Mouse (Mus musculus): Measurements from ENCODE around the gene Ccdc42. TPM values are rescaled to one million over a fixed set of nuclear protein-coding genes. Genes with fewer than 3 reads are reported as not detected.

Ccdc42 gene
- total RNA-seq, 2 experiments from 2014 or later: not detected

GRCm38 (mm10) chr11:68637861-68638615, 51.2 kb downstream of the Ccdc42 start:
- no peak for ATAC-seq (replicated peaks; ENCODE audit: low FRiP score, poor library complexity, severe bottlenecking)

- ATAC-seq (replicated peaks; ENCODE audit: low FRiP score, poor library complexity, severe bottlenecking): no peak
These were observed 54.5 kb downstream of the Ccdc42 start for GRCm38 (mm10) chr11:68641361-68641760.

GRCm38 (mm10) chr11:68644781-68645180, 58.0 kb downstream of the Ccdc42 start:
- no peak for ATAC-seq (replicated peaks; ENCODE audit: low FRiP score, poor library complexity, severe bottlenecking)

Other genes with a start within 250 kb of the Ccdc42 start
- not detected in 2 replicates for gene Ntn1, start 186.2 kb upstream of the Ccdc42 start, total RNA-seq (2015; ENCODE audit: low replicate concordance)
- not detected in 2 replicates for gene Ntn1, start 186.2 kb upstream of the Ccdc42 start, total RNA-seq (2017; ENCODE audit: low replicate concordance)
- 3.8 and 6.8 TPM in 2 replicates for gene Pik3r5, start 154.9 kb upstream of the Ccdc42 start, total RNA-seq (2015; ENCODE audit: low replicate concordance)
- gene Pik3r5, start 154.9 kb upstream of the Ccdc42 start, total RNA-seq (2017; ENCODE audit: low replicate concordance): 1.9 and 10.0 TPM in 2 replicates
- 1.7 and 5.8 TPM in 2 replicates for gene Pik3r6, start 84.0 kb upstream of the Ccdc42 start, total RNA-seq (2015; ENCODE audit: low replicate concordance)
- 0.90 and 1.5 TPM in 2 replicates for gene Pik3r6, start 84.0 kb upstream of the Ccdc42 start, total RNA-seq (2017; ENCODE audit: low replicate concordance)
- gene Mfsd6l, start 30.8 kb upstream of the Ccdc42 start, total RNA-seq (2015; ENCODE audit: low replicate concordance): not detected in 2 replicates
- not detected in 2 replicates for gene Mfsd6l, start 30.8 kb upstream of the Ccdc42 start, total RNA-seq (2017; ENCODE audit: low replicate concordance)
- 89.7 and 97.3 TPM in 2 replicates for gene Myh10, start 104.5 kb downstream of the Ccdc42 start, total RNA-seq (2015; ENCODE audit: low replicate concordance)
- 76.2 and 81.0 TPM in 2 replicates for gene Myh10, start 104.5 kb downstream of the Ccdc42 start, total RNA-seq (2017; ENCODE audit: low replicate concordance)

Data from erythroid progenitor cell, adult 5-6 weeks (primary cell).